Mouse (Mus musculus): ENCODE measurements at regions not wholly inside any gene's neighbourhood (a gene's known extent, or its start where the extent isn't known, plus 50 kb on each side); places are given as distances from the start of the nearest gene placed in this dataset.

DNA sequence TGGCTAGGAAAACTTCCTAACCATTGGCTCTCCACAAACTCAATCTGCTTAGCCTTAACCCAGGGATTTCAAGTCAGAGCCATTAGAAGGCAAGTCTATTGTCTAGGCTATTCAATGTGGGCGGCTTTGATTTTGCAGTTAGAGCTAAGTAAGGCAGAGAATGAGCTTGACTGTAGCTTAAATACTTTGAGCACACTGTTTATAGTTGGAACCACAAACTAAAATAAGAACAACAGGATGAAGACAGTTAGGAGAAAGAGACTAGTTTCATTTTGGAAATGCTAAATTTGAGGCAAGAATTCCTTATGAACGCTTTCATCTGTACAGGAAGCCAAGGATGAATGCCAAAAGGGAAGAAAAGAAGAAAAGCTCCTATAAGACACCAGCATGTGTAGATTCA is 1225.3 kb downstream of the Diaph3 start:
- TF ChIP-seq CTCF (IDR thresholded peaks at IDR 0.05; ENCODE audit: borderline replicate concordance, extremely low read depth, insufficient read depth, insufficient read length), result no peak
- TF ChIP-seq POLR2A (IDR thresholded peaks at IDR 0.05; ENCODE audit: borderline replicate concordance, extremely low read depth, insufficient read depth, insufficient read length, poor library complexity, severe bottlenecking), result no peak

Data from brain, embryonic 14.5 days (tissue).